Mouse (Mus musculus): ENCODE measurements around the gene Phtf1. TPM values are rescaled to one million over a fixed set of nuclear protein-coding genes. Genes with fewer than 3 reads are reported as not detected.

Phtf1 gene
- total RNA-seq, 4 experiments from 2014 or later, result 40.9 to 44.9 (median 43.4) TPM

DNA sequence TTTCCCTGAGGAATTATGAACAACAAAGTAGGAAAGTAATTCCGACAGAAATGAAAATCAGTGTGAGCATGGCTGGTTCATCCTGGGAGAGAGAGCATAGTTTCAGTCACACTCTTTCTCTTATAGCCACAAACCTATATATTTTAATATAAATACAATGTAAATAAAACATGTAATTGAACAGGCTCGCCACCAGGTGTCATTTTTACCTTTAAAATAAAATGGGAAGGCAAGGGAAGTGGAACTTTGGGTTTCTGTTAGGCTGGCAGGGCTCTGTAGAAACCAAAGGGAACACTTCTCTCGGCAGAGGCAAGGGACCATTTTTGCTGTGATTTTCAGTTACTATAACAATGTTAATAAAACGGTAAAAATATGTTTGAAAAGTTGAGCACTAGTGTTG, 51.5 kb downstream of the Phtf1 start:
- DNase-seq (ENCODE audit: low spot score in 2 of 2), result no peak

DNA sequence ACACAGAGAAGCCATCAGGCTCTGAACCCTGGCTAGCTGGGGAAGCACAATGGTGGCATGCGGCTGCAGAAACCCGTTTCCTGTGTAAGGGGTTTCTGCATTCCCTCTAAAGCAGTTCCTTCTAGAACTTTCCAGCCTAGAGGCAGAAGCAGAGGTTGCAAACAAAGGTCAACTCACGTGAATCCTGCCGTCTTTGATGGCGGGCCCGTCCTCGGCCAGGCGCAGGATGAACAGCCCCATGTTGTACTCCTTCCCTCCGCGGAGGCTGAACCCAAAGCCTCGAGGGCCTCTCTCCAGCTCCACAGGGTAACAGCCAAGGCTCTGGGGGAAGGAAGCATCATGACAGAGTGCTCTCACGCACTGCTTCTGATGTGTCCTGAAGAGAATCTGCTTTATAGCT, 52.2 kb downstream of the Phtf1 start:
- no peak for DNase-seq (ENCODE audit: low spot score in 2 of 2)

DNA sequence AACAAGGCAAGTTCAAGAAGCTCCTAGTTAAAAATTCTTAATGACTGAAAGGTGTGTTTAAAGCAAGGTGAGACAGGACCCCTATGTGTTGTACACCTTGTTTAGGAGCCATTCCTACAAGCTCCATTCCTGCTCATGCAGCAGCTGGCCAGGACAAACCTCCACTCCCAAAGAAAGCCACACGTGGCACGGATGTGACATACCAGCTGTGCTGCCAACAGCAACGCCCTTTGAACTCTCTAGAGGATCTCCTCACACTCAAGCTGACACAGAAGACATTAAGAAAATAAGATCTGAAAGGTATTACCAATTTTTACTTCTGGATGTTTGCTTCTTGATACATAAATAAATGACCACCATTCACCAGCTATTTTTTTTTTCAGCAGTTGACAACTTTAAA, 59.0 kb downstream of the Phtf1 start:
- no peak for DNase-seq (ENCODE audit: low spot score in 2 of 2)

DNA sequence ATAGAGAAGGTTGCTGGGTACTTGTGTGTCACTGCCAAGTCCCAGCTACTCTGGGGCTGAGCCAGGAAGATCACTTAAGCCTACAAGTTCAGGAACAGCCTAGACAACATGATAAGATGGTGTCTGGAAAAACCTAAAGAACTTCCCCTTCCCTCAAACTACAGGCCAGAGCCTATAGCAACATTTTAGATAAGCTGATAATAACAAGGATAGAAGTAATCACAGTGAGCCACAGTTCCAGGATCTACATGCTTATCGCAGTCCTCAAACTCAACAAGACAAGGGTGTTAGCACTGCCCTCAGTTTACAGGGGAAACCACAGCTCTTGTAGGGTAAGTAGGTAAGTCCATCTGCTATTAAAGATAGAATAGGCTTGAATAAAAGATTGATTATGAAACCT, 64.2 kb downstream of the Phtf1 start:
- no peak for DNase-seq (ENCODE audit: low spot score in 2 of 2)

DNA sequence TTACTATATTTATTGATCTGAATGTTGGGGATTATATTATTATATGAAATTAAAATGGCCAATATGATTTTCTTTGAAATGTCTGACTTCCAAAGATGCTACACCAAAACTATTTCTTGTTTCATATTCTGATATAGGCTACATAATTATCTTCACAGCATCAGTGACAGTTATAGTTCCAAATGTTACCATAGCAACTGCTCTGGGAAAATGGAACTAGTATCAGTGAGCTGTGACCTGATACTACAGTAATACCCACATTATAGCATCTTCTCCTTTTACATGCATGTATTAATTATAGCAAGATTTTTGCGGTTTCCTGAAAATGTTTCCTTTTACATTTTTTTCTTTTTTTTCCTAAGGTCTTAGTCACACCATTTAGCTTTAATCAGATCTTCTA, 64.8 kb downstream of the Phtf1 start:
- no peak for DNase-seq (ENCODE audit: low spot score in 2 of 2)

DNA sequence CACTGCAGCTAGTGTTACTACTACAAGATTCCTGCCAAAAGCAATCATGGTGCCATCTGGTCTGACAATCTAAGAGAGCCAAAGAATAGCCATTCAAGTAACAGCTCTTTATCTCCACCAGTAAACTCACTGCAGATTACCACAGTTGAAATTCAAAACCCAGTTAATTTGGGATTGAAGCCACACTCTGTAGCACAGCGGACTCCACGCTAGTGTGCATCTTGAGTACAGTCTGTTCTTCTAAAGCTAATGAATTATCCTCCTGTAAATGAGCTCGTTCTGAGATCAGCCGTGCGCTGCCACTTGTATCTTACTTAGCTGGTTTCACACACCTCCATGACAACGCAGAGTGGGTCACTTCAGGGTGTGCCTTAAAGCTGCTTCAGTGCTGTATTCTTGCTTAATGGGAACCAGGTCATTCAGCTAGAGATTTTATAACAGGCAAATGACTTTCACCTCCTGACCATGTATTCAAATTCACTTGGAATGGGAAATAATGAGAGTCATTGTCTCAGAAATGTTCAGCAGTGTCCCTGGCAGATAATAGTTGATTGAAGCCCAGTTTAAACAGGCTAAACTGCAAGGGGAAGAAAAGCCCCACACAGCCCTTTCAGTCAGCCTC, 91.2 kb downstream of the Phtf1 start:
- peak; percentile 30 to 49 for DNase-seq (ENCODE audit: low spot score in 2 of 2)

DNA sequence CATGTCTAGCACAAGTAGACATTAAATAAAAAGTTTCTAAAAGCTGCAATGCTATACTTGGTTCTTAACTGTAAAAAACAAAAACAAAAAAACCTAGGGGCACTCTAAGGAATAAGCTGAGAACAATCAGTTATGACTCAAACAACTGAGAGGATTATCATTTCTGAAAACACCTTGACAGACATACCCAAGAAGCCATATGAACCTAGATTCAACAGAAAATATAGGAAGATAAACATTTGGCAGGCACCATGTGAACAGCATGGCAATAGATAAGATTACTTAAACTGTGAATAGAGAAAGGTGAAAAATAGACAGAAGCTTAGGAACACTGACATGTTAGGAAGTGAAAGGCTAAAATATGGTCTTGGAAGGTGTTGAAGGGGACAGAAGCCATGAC, 101.5 kb downstream of the Phtf1 start:
- DNase-seq (ENCODE audit: low spot score in 2 of 2), result no peak

Other genes starting within 250 kb of the Phtf1 start
- 10 to 100 TPM; 13.0 to 32.4 (median 20.6) TPM for gene Olfml3, start 230.1 kb upstream of the Phtf1 start, total RNA-seq (2022)
- gene Gm10964, start 228.7 kb upstream of the Phtf1 start, total RNA-seq (2022), result not detected
- 100 to 1,000 TPM; 113 to 141 (median 125) TPM for gene Hipk1, start 176.5 kb upstream of the Phtf1 start, total RNA-seq (2022)
- gene Dclre1b, start 158.7 kb upstream of the Phtf1 start, total RNA-seq (2022), result 1 to 10 TPM; 7.8 to 9.7 (median 9.0) TPM
- 10 to 100 TPM; 12.1 to 19.1 (median 14.4) TPM for gene Ap4b1, start 158.6 kb upstream of the Phtf1 start, total RNA-seq (2022)
- under 1 TPM; 0.19 to 0.27 (median 0.26) TPM for gene Gm43064, start 158.5 kb upstream of the Phtf1 start, total RNA-seq (2022)
- gene Bcl2l15, start 135.5 kb upstream of the Phtf1 start, total RNA-seq (2022), result 1 to 10 TPM in 1 of 4 experiments, under 1 TPM in 2, not detected in 1; 0.67 to 1.3 (median 0.76) TPM
- gene Ptpn22, start 108.3 kb upstream of the Phtf1 start, total RNA-seq (2022), result 1 to 10 TPM in 3 of 4 experiments, under 1 TPM in 1; 0.63 to 1.7 (median 1.2) TPM
- 10 to 100 TPM; 22.6 to 27.1 (median 23.5) TPM for gene Rsbn1, start 54.0 kb upstream of the Phtf1 start, total RNA-seq (2022)